Mouse (Mus musculus) lung, postnatal 0 days (tissue): ENCODE measurements at regions not wholly inside any gene's neighbourhood (a gene's known extent, or its start where the extent isn't known, plus 50 kb on each side); places are given as distances from the start of the nearest gene placed in this dataset.
A peak's percentile ranks its signal among the peaks of the same experiment; 100 is the strongest.

Source experiments
- ATAC-seq: fragments of 200-750 bp; cut with Nextera tagmentation; 2 replicates; pipeline ENCODE4 v1.8.0; 2017; ENCODE audit warnings: moderate library complexity
- DNase-seq: peaks from one replicate; pipeline ENCODE4 v3.0.0-alpha.2; 2016; ENCODE audit warnings: low spot score
- H3K27ac ChIP-seq: fragments of 300-500 bp; sonication (generic); 2 replicates; pipeline ENCODE4 v1.5.1; 2014; ENCODE audit warnings: antibody characterized with exemption, mild to moderate bottlenecking, low read length, mixed read lengths
- H3K27me3 ChIP-seq: fragments of 300-500 bp; sonication (generic); replicated peaks from 2 replicates; pipeline ENCODE4 v1.6.1; 2014; ENCODE audit warnings: low read length, mixed read lengths; ENCODE audit not compliant: insufficient read depth
- H3K36me3 ChIP-seq: fragments of 300-500 bp; sonication (generic); 2 replicates; pipeline ENCODE4 v1.6.1; 2014; ENCODE audit warnings: low read length, mixed read lengths; ENCODE audit not compliant: insufficient read depth
- H3K4me1 ChIP-seq: fragments of 300-500 bp; sonication (generic); 2 replicates; pipeline ENCODE4 v1.6.1; 2014; ENCODE audit warnings: antibody characterized with exemption, low read depth, low read length, mixed read lengths; ENCODE audit not compliant: insufficient read depth
- H3K4me2 ChIP-seq: fragments of 300-500 bp; sonication (generic); replicated peaks from 2 replicates; pipeline ENCODE4 v1.6.1; 2014; ENCODE audit warnings: low read depth, mild to moderate bottlenecking, low read length, moderate library complexity, mixed read lengths
- H3K4me3 ChIP-seq: fragments of 300-500 bp; sonication (generic); 2 replicates; pipeline ENCODE4 v1.5.1; 2014; ENCODE audit warnings: low read depth, low read length
- H3K9ac ChIP-seq: fragments of 300-500 bp; sonication (generic); replicated peaks from 2 replicates; pipeline ENCODE4 v1.6.1; 2014; ENCODE audit warnings: low read depth, mild to moderate bottlenecking
- H3K9me3 ChIP-seq: fragments of 300-500 bp; sonication (generic); 2 replicates; pipeline ENCODE4 v1.6.1; 2016; ENCODE audit warnings: low read length, mixed read lengths
- CTCF ChIP-seq: IDR thresholded peaks from 2 replicates; pipeline ENCODE4 v1.5.1; 2016; ENCODE audit warnings: antibody characterized with exemption, mild to moderate bottlenecking
- EP300 ChIP-seq: IDR thresholded peaks from 2 replicates; pipeline ENCODE4 v1.6.1; 2016; ENCODE audit warnings: antibody characterized with exemption, mild to moderate bottlenecking, control low read depth
- WGBS: fragments of 180-500 bp; shearing (Covaris S2); extraction: QIAGEN DNeasy Blood & Tissue Kit; methylation state at CpG from one replicate; pipeline ENCODE4 v1.1.7; 2014; 5-methylcytosine and 5-hydroxymethylcytosine counted together

GRCm38 (mm10) chr1:185915579-185915978 lies 201.5 kb downstream of the Lyplal1 start:
- DNase-seq: peak; percentile 38
- H3K27me3 ChIP-seq: no peaks in the 10 kb centered on the region
- no peaks in the 10 kb centered on the region for H3K9me3 ChIP-seq
- H3K4me2 ChIP-seq: no peak overlapping the region
- no peaks in the 10 kb centered on the region for H3K4me1 ChIP-seq
- TF ChIP-seq EP300: no peak
- TF ChIP-seq CTCF: no peak
- 46% methylated on average over 2 of the region's 2 CpGs for WGBS
- no peak overlapping the region for H3K9ac ChIP-seq
- H3K4me3 ChIP-seq: no peak overlapping the region
- no peak for ATAC-seq
- no peaks in the 10 kb centered on the region for H3K36me3 ChIP-seq
- H3K27ac ChIP-seq: no peak overlapping the region

GRCm38 (mm10) chr1:185918663-185919062 lies 198.4 kb downstream of the Lyplal1 start:
- ATAC-seq: peak; percentile 48
- TF ChIP-seq EP300 (peak; percentile 25; the same call in 1 of the 2 replicates), CTCF (no peak)
- no peaks in the 10 kb centered on the region for H3K36me3 ChIP-seq
- DNase-seq: peak; percentile 77
- H3K27ac ChIP-seq: no peak overlapping the region
- H3K9ac ChIP-seq: no peak overlapping the region
- H3K4me3 ChIP-seq: no peak overlapping the region
- no peaks in the 10 kb centered on the region for H3K9me3 ChIP-seq
- no peaks in the 10 kb centered on the region for H3K27me3 ChIP-seq
- 60% methylated on average over 1 of the region's 1 CpGs for WGBS
- no peak overlapping the region for H3K4me2 ChIP-seq
- H3K4me1 ChIP-seq: no peaks in the 10 kb centered on the region

- Histone ChIP-seq H3K36me3 (no peaks in the 10 kb centered on the region), H3K4me3 (no peak overlapping the region), H3K27me3 (no peaks in the 10 kb centered on the region), H3K4me1 (no peaks in the 10 kb centered on the region), H3K9me3 (no peaks in the 10 kb centered on the region), H3K4me2 (no peak overlapping the region), H3K27ac (no peak overlapping the region), H3K9ac (no peak overlapping the region)
- DNase-seq (peak; percentile 50), ATAC-seq (no peak)
- TF ChIP-seq CTCF (no peak), EP300 (no peak)
- WGBS: 37% methylated on average over 2 of the region's 2 CpGs
Observed at GRCm38 (mm10) chr1:185923723-185924122, 193.4 kb downstream of the Lyplal1 start.

GRCm38 (mm10) chr1:185929000-185929399 lies 188.1 kb downstream of the Lyplal1 start:
- DNase-seq (no peak), ATAC-seq (no peak)
- H3K4me3 ChIP-seq: no peak overlapping the region
- TF ChIP-seq CTCF (no peak), EP300 (no peak)
- H3K27ac ChIP-seq: no peak overlapping the region
- 51% methylated on average over 2 of the region's 2 CpGs for WGBS
- H3K4me2 ChIP-seq: no peak overlapping the region
- no peaks in the 10 kb centered on the region for H3K27me3 ChIP-seq
- H3K4me1 ChIP-seq: no peaks in the 10 kb centered on the region
- H3K9me3 ChIP-seq: no peaks in the 10 kb centered on the region
- no peaks in the 10 kb centered on the region for H3K36me3 ChIP-seq
- H3K9ac ChIP-seq: no peak overlapping the region

- Histone ChIP-seq H3K4me3 (no peak overlapping the region), H3K27ac (no peak overlapping the region), H3K9ac (no peak overlapping the region), H3K4me2 (no peak overlapping the region), H3K9me3 (no peaks in the 10 kb centered on the region), H3K4me1 (no peaks in the 10 kb centered on the region), H3K27me3 (no peaks in the 10 kb centered on the region), H3K36me3 (no peaks in the 10 kb centered on the region)
- 82% methylated on average over 5 of the region's 5 CpGs for WGBS
- TF ChIP-seq CTCF (peak; percentile 60), EP300 (no peak)
- no peak for ATAC-seq
- no peak for DNase-seq
Observed at GRCm38 (mm10) chr1:185929761-185930160, 187.3 kb downstream of the Lyplal1 start.

GRCm38 (mm10) chr1:185933623-185934022 lies 183.5 kb downstream of the Lyplal1 start:
- H3K9me3 ChIP-seq: no peaks in the 10 kb centered on the region
- no peaks in the 10 kb centered on the region for H3K4me1 ChIP-seq
- H3K4me2 ChIP-seq: no peak overlapping the region
- 55% methylated on average over 3 of the region's 3 CpGs for WGBS
- DNase-seq (peak; percentile 78), ATAC-seq (peak; percentile 84)
- H3K27me3 ChIP-seq: no peaks in the 10 kb centered on the region
- H3K4me3 ChIP-seq: no peak overlapping the region
- H3K36me3 ChIP-seq: no peaks in the 10 kb centered on the region
- H3K27ac ChIP-seq: no peak overlapping the region
- TF ChIP-seq EP300: peak; percentile 77
- no peak for TF ChIP-seq CTCF
- H3K9ac ChIP-seq: no peak overlapping the region

- Histone ChIP-seq H3K9me3 (no peaks in the 10 kb centered on the region), H3K4me1 (no peaks in the 10 kb centered on the region), H3K27ac (no peak overlapping the region), H3K27me3 (no peaks in the 10 kb centered on the region), H3K4me3 (no peak overlapping the region), H3K4me2 (no peak overlapping the region), H3K9ac (no peak overlapping the region), H3K36me3 (no peaks in the 10 kb centered on the region)
- ATAC-seq (no peak), DNase-seq (no peak)
- TF ChIP-seq CTCF: no peak
- no peak for TF ChIP-seq EP300
Observed at GRCm38 (mm10) chr1:185937026-185937425, 180.1 kb downstream of the Lyplal1 start.
